Mouse (Mus musculus) liver, adult 2 months (tissue): ENCODE measurements around the gene Kcns1.

Experiments
- CTCF ChIP-seq: fragments of 200-500 bp; IDR thresholded peaks from 2 replicates; pipeline ENCODE4 v1.5.1; 2011; ENCODE audit warnings: low read depth, low read length, control low read depth
- POLR2A ChIP-seq: fragments of 200-500 bp; IDR thresholded peaks from 2 replicates; pipeline ENCODE4 v1.6.1; 2011; ENCODE audit warnings: low read length, control low read depth; ENCODE audit not compliant: insufficient read depth; ENCODE audit errors: extremely low read depth

GRCm38 (mm10) chr2:164206676-164207075 is 35.8 kb upstream of the Kcns1 start:
- TF ChIP-seq CTCF (no peak), POLR2A (no peak)
